In the genomic region with DNA sequence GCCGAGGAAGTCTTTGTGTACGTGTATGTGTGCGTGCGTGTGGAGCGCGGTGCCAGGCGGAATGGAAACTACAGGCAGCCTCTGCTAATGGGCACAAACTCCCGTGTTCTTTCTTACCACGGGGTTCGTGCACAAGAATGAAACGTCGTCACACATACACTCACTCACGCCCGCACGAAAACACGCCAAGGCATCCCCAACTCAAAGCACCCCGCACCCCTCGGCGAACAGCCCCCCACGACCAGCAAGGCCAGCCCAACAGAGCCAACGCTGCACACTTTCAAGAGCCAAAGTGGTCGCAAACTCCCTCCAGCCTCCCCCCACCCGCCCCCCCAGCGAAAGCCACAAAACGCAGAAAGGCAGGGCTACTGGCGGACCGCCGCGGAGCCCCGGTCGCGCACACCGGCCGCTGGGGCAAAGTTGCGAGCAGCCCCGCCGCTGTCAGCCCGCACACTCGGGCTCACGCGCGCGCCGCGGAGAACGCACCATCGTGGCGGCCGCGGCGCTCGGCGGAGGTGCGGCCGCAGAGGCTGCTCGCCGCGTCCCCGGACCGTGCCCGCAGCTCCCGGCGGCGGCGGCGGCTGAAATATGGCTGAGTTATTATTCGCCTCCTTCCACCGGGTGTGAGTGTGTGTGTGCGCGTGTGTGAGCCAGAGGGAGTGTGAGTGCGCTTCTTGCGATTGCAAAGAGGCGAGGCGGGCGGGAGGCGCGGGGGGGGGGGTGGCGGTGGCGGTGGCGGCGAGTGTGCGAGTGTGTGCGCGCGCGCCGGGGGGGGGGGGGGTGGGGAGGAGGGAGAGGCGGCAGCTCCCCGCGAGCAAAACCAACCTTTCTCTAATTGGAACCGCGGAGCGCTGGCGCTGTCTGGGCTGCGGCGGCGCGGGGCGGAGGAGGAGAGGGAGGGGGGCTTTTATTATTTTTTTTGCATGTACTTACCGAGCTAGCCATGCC, we compare ENCODE assay signal across 8 mouse cellular contexts. TPM values are rescaled to one million over a fixed set of nuclear protein-coding genes. Genes with fewer than 3 reads are reported as not detected.
DNase-seq lines count a peak whose midpoint lies in the region; ATAC-seq and TF ChIP-seq lines count a peak whose summit lies in the region.

No protein-coding gene starts in this region.

- H3K4me3 ChIP-seq in hindbrain, embryonic 15.5 days: peak overlapping the region; percentile 69
- peak overlapping the region; percentile 73 for H3K4me3 ChIP-seq in left cerebral cortex, adult 2 months

- H3K9me3 ChIP-seq in hindbrain, embryonic 15.5 days: no peaks in the 10 kb centered on the region

- WGBS in hindbrain, embryonic 15.5 days: under 1% methylated on average over 75 of the region's 100 CpGs

- no peaks in the 10 kb centered on the region for H3K27me3 ChIP-seq in hindbrain, embryonic 15.5 days

- H3K27ac ChIP-seq in hindbrain, embryonic 15.5 days (replicated peaks): peak overlapping the region; percentile 98
- H3K27ac ChIP-seq in left cerebral cortex, adult 2 months: peak overlapping the region; percentile 95

- intact Hi-C loops in left cerebral cortex, adult 2 months (cut with DNase I): loop anchor here (1.0 to 5.0 kb wide), 4 partner anchors 62 to 664 kb away; a partner anchor contains a TSS

- H3K4me1 ChIP-seq in hindbrain, embryonic 15.5 days (replicated peaks): peaks cover 55% of the 10 kb centered on the region

- DNase-seq in R1 (ENCODE audit: low read depth, low spot score): peak; percentile 29
- DNase-seq in cerebellum, adult 9-11 months: peak; percentile 75
- DNase-seq in frontal cortex, postnatal 14 days (ENCODE audit: low spot score in 2 of 2): peak; percentile 33 to 41
- peak; percentile 61 to 68 for DNase-seq in left cerebral cortex, adult 2 months (ENCODE audit: extremely low spot score in 1 of 2, low spot score in 2 of 2)
- DNase-seq in lung, postnatal 4 days: peak; percentile 64 to 74
- DNase-seq in right cerebral cortex, postnatal 25 days: peak; percentile 64
- peak; percentile 14 for DNase-seq in yolk sac, embryonic 10.5 days (ENCODE audit: low spot score)

- peak overlapping the region; percentile 88 for H3K4me2 ChIP-seq in hindbrain, embryonic 15.5 days

- ATAC-seq in hindbrain, embryonic 15.5 days (ENCODE audit: low FRiP score, low read depth): peak; percentile 81

- peak overlapping the region; percentile 70 for H3K9ac ChIP-seq in hindbrain, embryonic 15.5 days

- H3K36me3 ChIP-seq in hindbrain, embryonic 15.5 days: no peaks in the 10 kb centered on the region

- TF ChIP-seq CTCF in left cerebral cortex, adult 2 months (IDR thresholded peaks at IDR 0.05): no peak

RNA-seq across cellular contexts. Expression of a gene that starts 0.7 kb away (rescaled TPM):
- polyA plus RNA-seq in hindbrain, embryonic 15.5 days (2015; fragmentation: Nextera tagmentation; extraction: Ambion mirVana): 77.3 and 83.1 TPM in 2 replicates
- total RNA-seq in left cerebral cortex, adult 2 months (2021): 10 to 100 TPM; 37.1 to 41.7 TPM

Comparison
In these comparisons a context has a peak if more than half of its experiments do, and no peak if none do; other contexts are left out.
1. Peak in every context shown above with its lines: DNase-seq, ATAC-seq, H3K4me3 ChIP-seq and H3K27ac ChIP-seq.
2. DNase-seq: peak in every context shown above with its lines; median percentile 75 in cerebellum, adult 9-11 months; 69 in lung, postnatal 4 days; 64 in left cerebral cortex, adult 2 months; 64 in right cerebral cortex, postnatal 25 days; 37 in frontal cortex, postnatal 14 days; 29 in R1; 14 in yolk sac, embryonic 10.5 days.